Mouse (Mus musculus) heart, embryonic 14.5 days (tissue): ENCODE measurements at regions not wholly inside any gene's neighbourhood (a gene's known extent, or its start where the extent isn't known, plus 50 kb on each side); places are given as distances from the start of the nearest gene placed in this dataset.

ENCODE experiments used
- ATAC-seq: fragments of 200-750 bp; cut with Nextera tagmentation; 2 replicates; pipeline ENCODE4 v1.8.0; 2017; ENCODE audit warnings: low read depth, moderate TSS enrichment; ENCODE audit not compliant: insufficient number of reproducible peaks, insufficient read depth, low FRiP score
- H3K27ac ChIP-seq, 2 experiments: fragments of 200-500 bp in 1 of 2; fragments of 300-500 bp in 1 of 2; sonication (generic) in 1 of 2; replicated peaks in 1 of 2; 2 replicates each; pipeline ENCODE4 v1.5.1; 2012 to 2014; ENCODE audit warnings: low read depth in 2 of 2, low read length in 2 of 2, control low read depth in 1 of 2, mild to moderate bottlenecking in 1 of 2, mixed read lengths in 1 of 2; ENCODE audit not compliant: control insufficient read depth in 1 of 2, insufficient read depth in 1 of 2
- H3K27me3 ChIP-seq: fragments of 300-500 bp; sonication (generic); 2 replicates; pipeline ENCODE4 v1.6.1; 2014; ENCODE audit warnings: mild to moderate bottlenecking, low read length, control low read depth; ENCODE audit not compliant: control insufficient read depth, insufficient read depth
- H3K36me3 ChIP-seq: fragments of 300-500 bp; sonication (generic); 2 replicates; pipeline ENCODE4 v1.6.1; 2014; ENCODE audit warnings: mild to moderate bottlenecking, control low read depth, low read length, mixed read lengths; ENCODE audit not compliant: control insufficient read depth, insufficient read depth
- H3K4me1 ChIP-seq, 2 experiments: fragments of 200-500 bp in 1 of 2; fragments of 300-500 bp in 1 of 2; sonication (generic) in 1 of 2; 2 replicates each; pipeline ENCODE4 v1.6.1; 2012 to 2014; ENCODE audit warnings: low read length in 2 of 2, control low read depth in 1 of 2, mixed read lengths in 1 of 2; ENCODE audit not compliant: control insufficient read depth in 2 of 2, insufficient read depth in 2 of 2
- H3K4me2 ChIP-seq: fragments of 300-500 bp; sonication (generic); 2 replicates; pipeline ENCODE4 v1.6.1; 2014; ENCODE audit warnings: mild to moderate bottlenecking, low read length
- H3K4me3 ChIP-seq, 2 experiments: fragments of 200-500 bp in 1 of 2; fragments of 300-500 bp in 1 of 2; sonication (generic) in 1 of 2; 2 replicates each; pipeline ENCODE4 v1.5.1; 2012 to 2014; ENCODE audit warnings: low read length in 2 of 2, mild to moderate bottlenecking in 2 of 2, control low read depth in 1 of 2, low read depth in 1 of 2, moderate library complexity in 1 of 2; ENCODE audit not compliant: control insufficient read depth in 1 of 2, insufficient read depth in 1 of 2
- H3K9ac ChIP-seq: fragments of 300-500 bp; sonication (generic); 2 replicates; pipeline ENCODE4 v1.6.1; 2014; ENCODE audit warnings: mild to moderate bottlenecking, low read length
- H3K9me3 ChIP-seq: fragments of 300-500 bp; sonication (generic); 2 replicates; pipeline ENCODE4 v1.6.1; 2016; ENCODE audit warnings: low read length, control low read depth; ENCODE audit not compliant: control insufficient read depth
- WGBS: fragments of 180-500 bp; shearing (Covaris S2); extraction: QIAGEN DNeasy Blood & Tissue Kit; methylation state at CpG from one replicate; pipeline ENCODE4 v1.1.7; 2014; 5-methylcytosine and 5-hydroxymethylcytosine counted together

DNA sequence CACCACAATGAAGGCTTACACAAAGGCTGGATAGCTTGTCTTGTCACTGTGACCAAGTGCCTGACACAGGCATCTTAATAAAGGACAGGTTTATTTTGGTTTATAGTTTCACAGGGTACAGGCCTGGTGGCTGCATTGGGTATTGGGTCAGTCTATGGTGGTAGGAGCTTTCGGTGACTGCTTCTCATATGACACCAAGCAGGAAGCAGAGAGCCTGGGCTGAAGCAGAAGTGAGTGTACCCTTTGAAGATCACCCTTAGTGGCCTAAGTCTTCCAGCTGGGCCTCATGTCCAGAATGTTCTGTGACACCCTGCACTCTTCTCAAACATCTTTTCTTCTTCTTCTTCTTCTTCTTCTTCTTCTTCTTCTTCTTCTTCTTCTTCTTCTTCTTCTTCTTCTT, 264.1 kb downstream of the 4933412E24Rik start:
- H3K4me2 ChIP-seq: no peak overlapping the region
- no peaks in the 10 kb centered on the region for H3K36me3 ChIP-seq
- peaks cover 2 to 5% of the 10 kb centered on the region in 2 experiments; a peak in 1 of 4 replicates for H3K4me1 ChIP-seq
- ATAC-seq: no peak
- H3K9ac ChIP-seq: no peak overlapping the region
- no peak overlapping the region for H3K27ac ChIP-seq
- WGBS: 59% methylated on average over 1 of the region's 1 CpGs
- no peaks in the 10 kb centered on the region for H3K27me3 ChIP-seq
- no peak overlapping the region for H3K4me3 ChIP-seq
- H3K9me3 ChIP-seq: no peaks in the 10 kb centered on the region

DNA sequence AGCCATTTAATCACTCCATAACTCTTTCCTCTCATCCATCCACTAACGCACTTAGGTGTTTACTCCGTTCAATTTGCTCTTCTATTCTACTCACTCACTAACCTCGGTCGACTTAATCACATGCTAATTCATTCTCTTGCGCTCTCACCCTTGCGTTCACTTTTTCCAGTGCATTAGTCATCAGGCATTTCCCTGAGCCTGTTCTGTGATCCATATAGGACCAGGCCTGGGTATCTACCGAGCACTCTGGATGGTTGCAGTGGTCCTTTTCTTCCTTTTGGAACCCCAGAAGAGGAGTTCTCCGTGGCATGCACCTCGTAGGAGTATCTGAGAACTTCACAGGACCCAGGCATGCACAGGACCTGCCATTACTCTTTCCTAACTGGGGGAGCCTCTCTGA, 270.1 kb downstream of the 4933412E24Rik start:
- Histone ChIP-seq H3K4me3 (no peak overlapping the region), H3K27me3 (no peaks in the 10 kb centered on the region), H3K27ac (no peak overlapping the region), H3K4me1 (peaks cover 7 to 8% of the 10 kb centered on the region in 2 experiments; a peak in 2 of 4 replicates), H3K4me2 (no peak overlapping the region), H3K9me3 (no peaks in the 10 kb centered on the region), H3K9ac (no peak overlapping the region), H3K36me3 (no peaks in the 10 kb centered on the region)
- 75% methylated on average over 9 of the region's 9 CpGs for WGBS
- ATAC-seq: no peak

DNA sequence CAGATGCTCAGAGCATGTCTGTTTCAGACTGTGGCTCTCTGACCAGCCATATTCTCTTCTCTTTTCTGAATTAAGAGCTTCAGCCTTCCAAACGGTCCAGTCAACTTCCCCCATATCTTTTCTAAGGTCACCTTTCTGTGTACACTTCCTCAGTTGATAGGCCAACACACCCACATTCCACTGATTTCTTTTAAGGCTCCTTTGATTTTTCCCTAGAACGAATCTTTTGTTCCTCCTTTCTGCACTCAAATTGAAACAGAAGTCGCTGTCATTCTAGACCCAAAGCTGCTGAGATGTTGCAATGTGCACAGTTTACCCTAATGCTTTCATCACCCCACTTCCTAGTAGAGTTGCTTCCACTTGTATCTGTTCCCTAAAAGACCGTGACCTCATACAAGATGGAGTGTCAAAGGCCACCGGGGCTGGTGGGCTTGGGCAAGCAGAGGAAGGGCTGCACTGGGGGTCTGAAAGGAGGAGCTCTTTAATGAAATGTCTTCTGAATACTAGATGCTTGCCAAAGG, 271.9 kb downstream of the 4933412E24Rik start:
- Histone ChIP-seq H3K36me3 (no peaks in the 10 kb centered on the region), H3K4me2 (no peak overlapping the region), H3K9ac (no peak overlapping the region), H3K27ac (no peak overlapping the region), H3K9me3 (no peaks in the 10 kb centered on the region), H3K4me1 (peaks cover 7 to 8% of the 10 kb centered on the region in 2 experiments; a peak in 2 of 4 replicates), H3K4me3 (no peak overlapping the region), H3K27me3 (no peaks in the 10 kb centered on the region)
- no peak for ATAC-seq
- WGBS: 74% methylated on average over 5 of the region's 5 CpGs

DNA sequence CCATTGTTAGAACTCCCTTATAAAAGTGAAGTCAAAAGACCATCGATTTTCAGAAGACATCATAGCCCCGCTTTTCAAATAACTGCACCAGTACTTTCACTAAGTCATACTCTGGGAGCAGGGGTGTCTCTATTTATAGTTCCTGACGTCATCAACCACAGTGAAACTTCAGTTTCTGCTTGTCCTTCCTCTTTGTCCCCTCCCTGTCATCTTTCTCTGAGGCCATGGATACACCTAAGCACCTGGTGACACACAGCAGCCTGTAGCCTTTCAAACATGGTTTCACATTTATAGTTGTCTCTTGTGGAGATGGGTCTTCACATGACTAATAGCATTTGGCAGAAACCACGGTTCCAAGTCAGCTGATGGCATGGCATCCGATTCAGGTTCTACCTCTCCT, 277.2 kb downstream of the 4933412E24Rik start:
- Histone ChIP-seq H3K27me3 (no peaks in the 10 kb centered on the region), H3K36me3 (no peaks in the 10 kb centered on the region), H3K27ac (no peak overlapping the region), H3K4me2 (no peak overlapping the region), H3K9me3 (no peaks in the 10 kb centered on the region), H3K4me3 (no peak overlapping the region), H3K4me1 (no peaks in the 10 kb centered on the region; a peak in 1 of 4 replicates), H3K9ac (no peak overlapping the region)
- WGBS: 69% methylated on average over 5 of the region's 5 CpGs
- no peak for ATAC-seq

DNA sequence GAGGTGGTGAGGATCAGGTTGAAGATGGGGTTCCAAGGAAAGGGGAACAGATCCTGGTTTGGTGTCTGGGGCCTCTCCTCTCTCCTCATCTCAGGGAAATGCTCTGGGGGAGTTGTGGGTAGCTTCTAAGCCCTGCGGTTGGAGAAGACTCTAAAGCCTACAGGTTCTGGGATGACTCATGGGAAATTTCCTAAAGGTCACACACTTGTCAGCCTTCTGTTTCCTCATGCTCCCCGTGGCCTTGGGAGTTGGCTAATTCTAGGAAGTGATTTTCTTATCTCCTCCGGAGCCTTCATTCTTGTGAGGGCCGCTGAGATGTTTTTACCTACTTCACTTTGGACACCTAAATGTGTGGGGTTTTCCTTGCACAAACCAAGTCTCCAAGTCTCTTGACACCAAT, 279.2 kb downstream of the 4933412E24Rik start:
- 50% methylated on average over 4 of the region's 4 CpGs for WGBS
- Histone ChIP-seq H3K27me3 (no peaks in the 10 kb centered on the region), H3K9ac (no peak overlapping the region), H3K4me1 (no peaks in the 10 kb centered on the region; a peak in 1 of 4 replicates), H3K36me3 (no peaks in the 10 kb centered on the region), H3K27ac (no peak overlapping the region), H3K4me3 (no peak overlapping the region), H3K4me2 (no peak overlapping the region), H3K9me3 (no peaks in the 10 kb centered on the region)
- no peak for ATAC-seq

DNA sequence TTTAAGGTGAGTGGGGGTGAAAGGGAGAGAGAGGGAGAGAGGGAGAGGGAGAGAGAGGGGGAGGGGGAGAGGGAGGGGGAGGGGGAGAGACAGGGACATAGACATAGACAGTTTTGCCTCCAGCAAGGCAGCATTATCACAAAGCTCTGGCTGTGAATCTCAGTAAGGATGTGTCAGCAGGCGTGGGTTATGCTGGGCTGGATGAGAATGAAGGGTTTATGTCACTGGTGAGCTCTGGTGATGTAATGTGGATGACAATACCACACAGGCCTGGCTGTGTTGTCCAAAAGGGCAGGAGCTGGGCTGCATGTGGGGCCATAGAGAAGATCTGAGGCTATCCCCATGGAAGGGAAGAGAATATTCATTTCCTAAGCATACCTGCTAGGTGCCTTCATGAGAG, 282.0 kb downstream of the 4933412E24Rik start:
- Histone ChIP-seq H3K36me3 (no peaks in the 10 kb centered on the region), H3K27me3 (no peaks in the 10 kb centered on the region), H3K4me3 (no peak overlapping the region), H3K9ac (no peak overlapping the region), H3K4me1 (no peaks in the 10 kb centered on the region; a peak in 1 of 4 replicates), H3K4me2 (no peak overlapping the region), H3K9me3 (no peaks in the 10 kb centered on the region), H3K27ac (no peak overlapping the region)
- no peak for ATAC-seq
- 57% methylated on average over 1 of the region's 1 CpGs for WGBS

DNA sequence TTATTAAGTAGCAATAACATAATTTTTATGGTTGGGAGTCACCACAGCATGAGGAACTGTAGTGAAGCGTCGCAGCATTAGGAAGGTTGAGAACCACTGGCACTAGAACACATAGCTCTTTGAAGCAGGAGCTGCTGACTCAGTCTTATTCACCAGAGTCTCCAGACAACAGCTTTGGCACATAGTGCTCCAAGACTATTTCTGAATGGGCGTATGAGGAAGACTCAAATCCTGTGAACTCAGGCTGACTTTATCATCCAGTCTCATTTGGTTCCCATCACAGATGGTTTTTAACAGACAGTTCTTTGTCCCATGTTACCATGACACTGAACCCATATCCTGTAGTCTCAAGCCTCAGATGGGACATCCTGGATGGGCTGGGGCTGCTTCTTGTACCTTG, 282.5 kb downstream of the 4933412E24Rik start:
- no peaks in the 10 kb centered on the region for H3K36me3 ChIP-seq
- H3K27ac ChIP-seq: no peak overlapping the region
- no peaks in the 10 kb centered on the region for H3K4me1 ChIP-seq
- H3K27me3 ChIP-seq: no peaks in the 10 kb centered on the region
- no peak overlapping the region for H3K4me2 ChIP-seq
- no peak overlapping the region for H3K4me3 ChIP-seq
- ATAC-seq: no peak
- H3K9ac ChIP-seq: no peak overlapping the region
- 82% methylated on average over 3 of the region's 3 CpGs for WGBS
- H3K9me3 ChIP-seq: no peaks in the 10 kb centered on the region
